Comparison of ENCODE assay signal across 9 mouse cellular contexts in the genomic region with DNA sequence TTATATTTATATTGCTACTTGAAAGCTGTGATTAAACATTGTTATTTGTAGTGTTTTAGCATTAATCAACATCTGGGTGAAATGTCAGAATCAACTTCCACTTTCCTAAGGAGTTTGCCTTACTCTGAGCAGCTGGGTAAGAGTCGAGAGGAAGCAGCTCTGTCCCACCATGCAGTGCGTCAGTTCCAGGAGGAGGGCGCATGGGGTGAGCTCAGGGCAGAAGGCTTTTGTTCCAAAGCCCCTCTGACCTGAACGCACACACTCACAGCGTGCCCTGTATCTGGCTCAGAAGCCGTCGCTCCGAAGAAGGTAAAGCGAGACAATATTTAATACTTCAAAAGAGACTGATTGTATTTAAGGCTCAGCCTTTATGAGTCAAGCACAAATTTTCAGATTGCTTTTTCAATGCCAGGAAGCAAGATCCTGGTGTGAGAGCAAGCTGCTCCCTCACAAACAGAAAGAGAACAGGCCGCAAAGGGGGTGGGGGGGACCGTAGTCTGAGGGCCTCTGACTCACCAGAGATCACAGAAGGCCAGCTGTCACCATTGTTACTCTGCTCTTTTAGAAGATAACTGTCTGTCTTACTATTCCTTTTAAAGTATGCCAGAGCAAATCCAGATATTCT.
DNase-seq lines count a peak whose midpoint lies in the region; ATAC-seq and TF ChIP-seq lines count a peak whose summit lies in the region.
"Had no signal": no experiment of that assay in that cellular context is flagged by ENCODE, and none has a peak within 500 bp of the region (broad histone marks: within the 10 kb centered on the region; RNA-seq: fewer than 3 reads in every experiment).

No protein-coding gene starts in this region.

- peak; percentile 70 for DNase-seq in left cerebral cortex, postnatal 4 days
- DNase-seq in left cerebral cortex, adult 8-10 months (ENCODE audit: low spot score in 2 of 2) = no peak
- peak; percentile 58 for DNase-seq in forebrain, embryonic 11.5 days (ENCODE audit: low spot score)
- DNase-seq in hindbrain, embryonic 10.5 days (ENCODE audit: low spot score) = peak; percentile 56
- DNase-seq in liver, embryonic 14.5 days (ENCODE audit: low read depth in 3 of 3, low spot score in 3 of 3) = no peak
- DNase-seq in midbrain, postnatal 0 days (ENCODE audit: low spot score) = peak; percentile 41
- no peak for DNase-seq in ovary, postnatal 10 days (ENCODE audit: low spot score)
- no peak for DNase-seq in spleen, adult 18-20 months

- H3K27me3 ChIP-seq in forebrain, embryonic 11.5 days (ENCODE audit: control insufficient read depth, insufficient read depth, low read length) = no peaks in the 10 kb centered on the region
- no peaks in the 10 kb centered on the region for H3K27me3 ChIP-seq in hindbrain, embryonic 10.5 days (ENCODE audit: insufficient read depth, poor library complexity, severe bottlenecking)
- H3K27me3 ChIP-seq in liver, embryonic 14.5 days (ENCODE audit: control insufficient read depth, insufficient read depth, low read length) = no peaks in the 10 kb centered on the region
- no peaks in the 10 kb centered on the region for H3K27me3 ChIP-seq in midbrain, postnatal 0 days (ENCODE audit: insufficient read depth, low read length)

- 22% methylated on average over 11 of the region's 11 CpGs for WGBS in forebrain, embryonic 11.5 days
- WGBS in hindbrain, embryonic 10.5 days = 18% methylated on average over 11 of the region's 11 CpGs
- WGBS in liver, embryonic 14.5 days (ENCODE audit: insufficient replicate concordance) = 37% methylated on average over 11 of the region's 11 CpGs
- 11% methylated on average over 11 of the region's 11 CpGs for WGBS in midbrain, postnatal 0 days

- H3K4me1 ChIP-seq in forebrain, embryonic 11.5 days (replicated peaks; ENCODE audit: control insufficient read depth, insufficient read depth, low read length) = no peaks in the 10 kb centered on the region
- H3K4me1 ChIP-seq in hindbrain, embryonic 10.5 days (replicated peaks) = peaks cover 15% of the 10 kb centered on the region
- no peaks in the 10 kb centered on the region for H3K4me1 ChIP-seq in liver, embryonic 14.5 days (replicated peaks; ENCODE audit: control insufficient read depth in 2 of 2, insufficient read depth in 2 of 2, low read length in 1 of 2)
- no peaks in the 10 kb centered on the region for H3K4me1 ChIP-seq in midbrain, postnatal 0 days (ENCODE audit: insufficient read depth, low read length)

- H3K9me3 ChIP-seq in forebrain, embryonic 11.5 days (ENCODE audit: control insufficient read depth, low read length) = no peaks in the 10 kb centered on the region
- H3K9me3 ChIP-seq in hindbrain, embryonic 10.5 days = no peaks in the 10 kb centered on the region
- no peaks in the 10 kb centered on the region for H3K9me3 ChIP-seq in liver, embryonic 14.5 days (ENCODE audit: control insufficient read depth, low read length)
- no peaks in the 10 kb centered on the region for H3K9me3 ChIP-seq in midbrain, postnatal 0 days (ENCODE audit: low read length)

- no peak overlapping the region for H3K27ac ChIP-seq in forebrain, embryonic 11.5 days (ENCODE audit: low read depth, low read length)
- H3K27ac ChIP-seq in hindbrain, embryonic 10.5 days = peak overlapping the region; percentile 86
- H3K27ac ChIP-seq in liver, embryonic 14.5 days = no peak overlapping the region
- H3K27ac ChIP-seq in midbrain, postnatal 0 days (ENCODE audit: low read depth, low read length) = no peak overlapping the region

- H3K36me3 ChIP-seq in forebrain, embryonic 11.5 days (ENCODE audit: control insufficient read depth, insufficient read depth, low read length) = no peaks in the 10 kb centered on the region
- H3K36me3 ChIP-seq in hindbrain, embryonic 10.5 days = no peaks in the 10 kb centered on the region
- no peaks in the 10 kb centered on the region for H3K36me3 ChIP-seq in liver, embryonic 14.5 days (replicated peaks; ENCODE audit: control insufficient read depth, insufficient read depth, low read depth)
- no peaks in the 10 kb centered on the region for H3K36me3 ChIP-seq in midbrain, postnatal 0 days (ENCODE audit: insufficient read depth, low read length)

- ATAC-seq in forebrain, embryonic 11.5 days (replicated peaks; ENCODE audit: low FRiP score) = peak; percentile 91
- peak; percentile 55; the same call in 1 of the 2 replicates for ATAC-seq in liver, embryonic 14.5 days (ENCODE audit: insufficient read depth)
- ATAC-seq in midbrain, postnatal 0 days (ENCODE audit: low FRiP score) = peak; percentile 63; the same call in 1 of the 2 replicates

- no peak overlapping the region for H3K4me3 ChIP-seq in forebrain, embryonic 11.5 days (ENCODE audit: low read depth, low read length)
- peak overlapping the region; percentile 16; the same call in 1 of the 2 replicates for H3K4me3 ChIP-seq in hindbrain, embryonic 10.5 days
- no peak overlapping the region for H3K4me3 ChIP-seq in liver, embryonic 14.5 days (ENCODE audit: insufficient read depth in 1 of 2, low read depth in 2 of 2, low read length in 2 of 2)
- H3K4me3 ChIP-seq in midbrain, postnatal 0 days (ENCODE audit: low read depth, low read length) = no peak overlapping the region
- H3K4me3 ChIP-seq: erythroblast, embryonic 14.5 days had no signal

- H3K4me2 ChIP-seq in forebrain, embryonic 11.5 days (ENCODE audit: low read depth, low read length, severe bottlenecking) = no peak overlapping the region
- no peak overlapping the region for H3K4me2 ChIP-seq in liver, embryonic 14.5 days (ENCODE audit: low read depth)
- H3K4me2 ChIP-seq in midbrain, postnatal 0 days (ENCODE audit: low read depth, low read length, poor library complexity, severe bottlenecking) = no peak overlapping the region

- intact Hi-C loops in left cerebral cortex, postnatal 4 days (cut with DNase I) = no loop called here

- no peak for TF ChIP-seq CTCF in liver, embryonic 14.5 days (IDR thresholded peaks at IDR 0.05; ENCODE audit: low read depth)
- TF ChIP-seq CTCF in midbrain, postnatal 0 days (IDR thresholded peaks at IDR 0.05) = no peak

- no peak overlapping the region for H3K9ac ChIP-seq in forebrain, embryonic 11.5 days (ENCODE audit: low read length)
- no peak overlapping the region for H3K9ac ChIP-seq in liver, embryonic 14.5 days (replicated peaks)
- no peak overlapping the region for H3K9ac ChIP-seq in midbrain, postnatal 0 days (replicated peaks; ENCODE audit: low read length, poor library complexity, severe bottlenecking)

- no peak for TF ChIP-seq EP300 in liver, embryonic 14.5 days (IDR thresholded peaks at IDR 0.05; ENCODE audit: low read depth)

Comparison
In these comparisons a context has a peak if more than half of its experiments do, and no peak if none do; other contexts are left out.
1. DNase-seq: peak in left cerebral cortex, postnatal 4 days (single experiment), forebrain, embryonic 11.5 days (single experiment), hindbrain, embryonic 10.5 days (single experiment) and midbrain, postnatal 0 days (single experiment); none in left cerebral cortex, adult 8-10 months (0 of 2), liver, embryonic 14.5 days (0 of 3), ovary, postnatal 10 days (single experiment) and spleen, adult 18-20 months (0 of 2).
2. Peak in every context shown above with its lines, with median percentiles within 50 percentile points of each other: ATAC-seq.